Mouse (Mus musculus): ENCODE data around the gene Fam19a1.
"Not testable (repeated sequence)": the region's sequence is repeated elsewhere in the genome, so short reads cannot be mapped to it uniquely, and the experiment has no call there.

The Fam19a1 gene

GRCm38 (mm10) chr6:96112854-96113253, at the start of gene Fam19a1:
Fam19a1 (plus strand) TSS chr6:96113154.
- peak; percentile 5 for DNase-seq (ENCODE audit: low spot score)

GRCm38 (mm10) chr6:96071080-96071479, 41.9 kb upstream of the Fam19a1 start:
- no peak for DNase-seq (ENCODE audit: low spot score)

- DNase-seq (ENCODE audit: low spot score), result no peak
Observed at GRCm38 (mm10) chr6:96071567-96071966, 41.4 kb upstream of the Fam19a1 start.

- DNase-seq (ENCODE audit: low spot score), result no peak
Observed at GRCm38 (mm10) chr6:96089961-96090360, 23.0 kb upstream of the Fam19a1 start.

GRCm38 (mm10) chr6:96093716-96094115, 19.2 kb upstream of the Fam19a1 start:
- DNase-seq (ENCODE audit: low spot score), result no peak

GRCm38 (mm10) chr6:96098225-96098624, 14.7 kb upstream of the Fam19a1 start:
- no peak for DNase-seq (ENCODE audit: low spot score)

- no peak for DNase-seq (ENCODE audit: low spot score)
Observed at GRCm38 (mm10) chr6:96111656-96112055, 1.3 kb upstream of the Fam19a1 start.

GRCm38 (mm10) chr6:96114151-96114550, 1.2 kb downstream of the Fam19a1 start:
- DNase-seq (ENCODE audit: low spot score), result no peak

- DNase-seq (ENCODE audit: low spot score), result no peak
Observed at GRCm38 (mm10) chr6:96116148-96116533, 3.2 kb downstream of the Fam19a1 start.

GRCm38 (mm10) chr6:96116534-96117272, 3.7 kb downstream of the Fam19a1 start:
- DNase-seq (ENCODE audit: low spot score), result peak; percentile 54

- no peak for DNase-seq (ENCODE audit: low spot score)
Observed at GRCm38 (mm10) chr6:96143326-96143725, 30.4 kb downstream of the Fam19a1 start.

- DNase-seq (ENCODE audit: low spot score), result no peak
Observed at GRCm38 (mm10) chr6:96165403-96165802, 52.4 kb downstream of the Fam19a1 start.

GRCm38 (mm10) chr6:96165818-96166379, 52.9 kb downstream of the Fam19a1 start, which contains the start of gene 1700123L14Rik:
1700123L14Rik (minus strand) TSS chr6:96166243.
- DNase-seq (ENCODE audit: low spot score), result no peak

GRCm38 (mm10) chr6:96167031-96167430, 54.1 kb downstream of the Fam19a1 start:
- no peak for DNase-seq (ENCODE audit: low spot score)

- DNase-seq (ENCODE audit: low spot score), result no peak
Observed at GRCm38 (mm10) chr6:96173681-96174080, 60.7 kb downstream of the Fam19a1 start.

GRCm38 (mm10) chr6:96178530-96178929, 65.6 kb downstream of the Fam19a1 start:
- no peak for DNase-seq (ENCODE audit: low spot score)

- DNase-seq (ENCODE audit: low spot score), result no peak
Observed at GRCm38 (mm10) chr6:96183392-96183791, 70.4 kb downstream of the Fam19a1 start.

GRCm38 (mm10) chr6:96186517-96186916, 73.6 kb downstream of the Fam19a1 start:
- no peak for DNase-seq (ENCODE audit: low spot score)

GRCm38 (mm10) chr6:96198991-96199390, 86.0 kb downstream of the Fam19a1 start:
- DNase-seq (ENCODE audit: low spot score), result not testable (repeated sequence)

GRCm38 (mm10) chr6:96205395-96205794, 92.4 kb downstream of the Fam19a1 start:
- DNase-seq (ENCODE audit: low spot score), result no peak

- no peak for DNase-seq (ENCODE audit: low spot score)
Observed at GRCm38 (mm10) chr6:96234806-96235205, 121.9 kb downstream of the Fam19a1 start.

- no peak for DNase-seq (ENCODE audit: low spot score)
Observed at GRCm38 (mm10) chr6:96244320-96244719, 131.4 kb downstream of the Fam19a1 start.

GRCm38 (mm10) chr6:96252001-96252400, 139.0 kb downstream of the Fam19a1 start:
- peak; percentile 26 for DNase-seq (ENCODE audit: low spot score)

GRCm38 (mm10) chr6:96254815-96255214, 141.9 kb downstream of the Fam19a1 start:
- DNase-seq (ENCODE audit: low spot score), result no peak
